Mouse (Mus musculus) megakaryocyte, embryonic 14.5 days (primary cell): Measurements from ENCODE around the gene Gpat3.

Experiments used
- FLI1 ChIP-seq: IDR thresholded peaks from 2 replicates; pipeline ENCODE4 v1.6.1; 2012; ENCODE audit warnings: low read length, inconsistent platforms, mixed read lengths
- GATA1 ChIP-seq: IDR thresholded peaks from 3 replicates; pipeline ENCODE4 v1.6.1; 2012; ENCODE audit warnings: mixed read lengths, low read length, inconsistent platforms, borderline replicate concordance

GRCm38 (mm10) chr5:100835862-100836538, 9.5 kb upstream of the Gpat3 start:
- TF ChIP-seq GATA1, result no peak
- no peak for TF ChIP-seq FLI1
